Mouse (Mus musculus): ENCODE measurements around the gene Nrsn2.

The Nrsn2 gene

GRCm38 (mm10) chr2:152376345-152376741 lies at the start of gene Nrsn2:
TSS of gene Nrsn2 (minus strand) at chr2:152376638.
- no peak for DNase-seq (ENCODE audit: low read depth, low spot score)

- DNase-seq (ENCODE audit: low read depth, low spot score), result no peak
Measured at GRCm38 (mm10) chr2:152415786-152416185, 39.3 kb upstream of the Nrsn2 start.

- DNase-seq (ENCODE audit: low read depth, low spot score), result no peak
Measured at GRCm38 (mm10) chr2:152415287-152415686, 38.8 kb upstream of the Nrsn2 start, which contains the start of gene 6820408C15Rik. TSS of gene 6820408C15Rik (plus strand) at chr2:152415587.

- peak; percentile 67 for DNase-seq (ENCODE audit: low read depth, low spot score)
Measured at GRCm38 (mm10) chr2:152414591-152415165, 38.2 kb upstream of the Nrsn2 start, which contains the start of gene Zcchc3. TSS of gene Zcchc3 (minus strand) at chr2:152415027.

- no peak for DNase-seq (ENCODE audit: low read depth, low spot score)
Measured at GRCm38 (mm10) chr2:152413765-152414584, 37.5 kb upstream of the Nrsn2 start.

- DNase-seq (ENCODE audit: low read depth, low spot score), result no peak
Measured at GRCm38 (mm10) chr2:152413158-152413764, 36.8 kb upstream of the Nrsn2 start.

- no peak for DNase-seq (ENCODE audit: low read depth, low spot score)
Measured at GRCm38 (mm10) chr2:152412526-152413157, 36.2 kb upstream of the Nrsn2 start.

GRCm38 (mm10) chr2:152411471-152411870 lies 35.0 kb upstream of the Nrsn2 start:
- DNase-seq (ENCODE audit: low read depth, low spot score), result no peak

GRCm38 (mm10) chr2:152410971-152411371 lies 34.5 kb upstream of the Nrsn2 start:
- no peak for DNase-seq (ENCODE audit: low read depth, low spot score)

- DNase-seq (ENCODE audit: low read depth, low spot score), result no peak
Measured at GRCm38 (mm10) chr2:152409781-152410180, 33.3 kb upstream of the Nrsn2 start.

GRCm38 (mm10) chr2:152406126-152406525 lies 29.7 kb upstream of the Nrsn2 start:
- DNase-seq (ENCODE audit: low read depth, low spot score), result peak; percentile 93

GRCm38 (mm10) chr2:152399122-152399542 lies 22.7 kb upstream of the Nrsn2 start:
- no peak for DNase-seq (ENCODE audit: low read depth, low spot score)

GRCm38 (mm10) chr2:152398691-152399090 lies 22.3 kb upstream of the Nrsn2 start:
- peak; percentile 84 for DNase-seq (ENCODE audit: low read depth, low spot score)

GRCm38 (mm10) chr2:152397680-152398435 lies 21.4 kb upstream of the Nrsn2 start, which contains the start of gene Sox12:
TSS of gene Sox12 (minus strand) at chr2:152398063.
- DNase-seq (ENCODE audit: low read depth, low spot score), result peak; percentile 69

- DNase-seq (ENCODE audit: low read depth, low spot score), result no peak
Measured at GRCm38 (mm10) chr2:152397004-152397589, 20.7 kb upstream of the Nrsn2 start.

GRCm38 (mm10) chr2:152396110-152397003 lies 19.9 kb upstream of the Nrsn2 start:
- DNase-seq (ENCODE audit: low read depth, low spot score), result no peak

- DNase-seq (ENCODE audit: low read depth, low spot score), result no peak
Measured at GRCm38 (mm10) chr2:152395271-152395920, 19.0 kb upstream of the Nrsn2 start.

- DNase-seq (ENCODE audit: low read depth, low spot score), result no peak
Measured at GRCm38 (mm10) chr2:152393225-152394017, 17.0 kb upstream of the Nrsn2 start.
